Mouse (Mus musculus): ENCODE results near the gene Timm8b.
"Not testable (repeated sequence)": the region's sequence is repeated elsewhere in the genome, so short reads cannot be mapped to it uniquely, and the experiment has no call there.

Gene Timm8b

DNA sequence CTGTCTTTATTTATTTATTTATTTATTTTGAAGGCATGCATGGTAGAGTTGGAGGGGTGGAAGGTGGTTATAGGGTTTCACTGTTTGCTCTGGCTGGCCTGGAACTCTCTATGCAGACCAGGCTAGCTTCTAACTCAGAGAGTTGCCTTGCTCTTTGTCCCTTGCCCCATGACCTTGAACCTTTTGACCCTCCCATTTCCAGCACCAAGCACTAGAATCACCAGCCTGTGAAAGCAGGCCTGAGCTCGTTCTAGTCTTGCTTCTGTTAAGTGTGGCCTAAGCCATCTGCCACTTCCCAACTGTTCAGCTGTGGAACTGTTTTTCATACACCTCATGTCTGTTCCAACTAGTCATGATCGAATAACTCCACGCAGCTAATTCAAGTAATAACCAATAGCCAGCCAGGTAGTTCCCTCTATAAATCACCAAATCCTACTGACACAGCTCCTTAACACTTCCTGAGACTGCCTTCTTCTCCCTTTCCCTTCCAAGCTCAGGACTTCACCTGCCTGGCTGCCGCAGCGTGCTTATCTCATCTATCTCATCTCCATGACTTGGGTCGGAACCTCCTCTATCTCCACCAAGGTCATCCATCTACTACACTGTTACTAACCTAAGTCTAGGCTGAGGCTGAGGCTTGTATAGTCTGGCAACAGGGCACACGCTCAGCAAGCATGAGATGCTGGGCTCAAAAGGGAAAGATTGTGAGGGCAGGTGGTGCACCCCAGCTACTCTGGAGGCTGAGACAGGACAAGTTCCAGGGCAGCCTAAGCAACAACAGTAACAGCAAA, 1.5 kb upstream of the Timm8b start:
- DNase-seq (ENCODE audit: low spot score in 2 of 2): no peak

DNA sequence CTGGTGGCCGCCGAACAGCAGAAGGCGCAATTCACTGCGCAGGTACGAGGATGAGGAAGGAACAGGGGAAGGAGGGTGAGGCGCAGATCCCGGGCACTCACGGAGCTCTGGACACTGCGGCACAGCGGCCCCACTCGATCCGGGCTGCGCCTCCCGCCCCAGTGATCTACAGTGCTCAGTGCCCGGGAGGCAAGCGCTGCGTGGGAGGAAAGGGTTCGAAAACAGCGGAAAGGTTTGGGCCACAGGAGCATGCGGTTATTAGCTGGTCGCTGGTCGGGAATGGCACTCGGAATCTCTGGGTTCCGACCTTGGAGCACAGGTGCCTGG, 251 bp downstream of the Timm8b start:
- no peak for DNase-seq (ENCODE audit: low spot score in 2 of 2)

DNA sequence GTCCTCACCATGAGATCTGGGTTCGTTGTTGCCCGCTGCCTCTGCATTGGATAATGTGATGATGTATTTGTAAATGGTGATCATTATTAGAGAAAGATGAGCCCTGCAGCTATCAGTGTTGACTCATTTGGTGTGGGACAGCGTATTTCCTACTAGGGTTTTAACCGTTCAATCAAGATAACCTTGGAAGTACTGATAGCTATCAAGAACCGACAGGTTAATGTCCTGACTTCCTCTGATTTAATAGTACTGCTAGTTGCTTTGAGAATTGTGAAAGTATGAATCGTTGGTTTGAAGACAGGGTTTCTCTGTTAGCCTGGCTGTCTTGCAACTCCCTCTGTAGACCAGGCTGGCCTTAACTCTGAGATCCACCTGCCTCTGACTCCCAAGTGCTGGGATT, 628 bp downstream of the Timm8b start:
- no peak for DNase-seq (ENCODE audit: low spot score in 2 of 2)

DNA sequence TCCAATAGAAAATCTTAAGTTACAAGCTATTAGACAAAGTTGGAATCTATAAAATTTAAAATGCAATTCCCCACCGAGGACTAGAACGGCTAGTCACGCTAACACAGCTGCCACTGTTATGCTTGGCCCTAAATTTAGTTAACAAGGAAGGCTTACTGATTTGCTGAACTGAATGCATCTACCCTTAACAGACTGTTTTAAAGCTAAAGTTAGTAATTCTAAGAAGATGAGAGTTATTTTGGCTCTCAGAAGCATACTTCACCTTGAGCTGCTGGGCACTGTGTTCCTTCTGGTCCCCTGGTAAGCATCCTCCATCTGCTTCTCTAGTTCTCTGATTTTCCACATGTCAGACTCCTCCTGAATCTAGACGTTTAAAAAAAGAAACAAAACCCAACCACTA, 8.4 kb downstream of the Timm8b start:
- DNase-seq (ENCODE audit: low spot score in 2 of 2): no peak

DNA sequence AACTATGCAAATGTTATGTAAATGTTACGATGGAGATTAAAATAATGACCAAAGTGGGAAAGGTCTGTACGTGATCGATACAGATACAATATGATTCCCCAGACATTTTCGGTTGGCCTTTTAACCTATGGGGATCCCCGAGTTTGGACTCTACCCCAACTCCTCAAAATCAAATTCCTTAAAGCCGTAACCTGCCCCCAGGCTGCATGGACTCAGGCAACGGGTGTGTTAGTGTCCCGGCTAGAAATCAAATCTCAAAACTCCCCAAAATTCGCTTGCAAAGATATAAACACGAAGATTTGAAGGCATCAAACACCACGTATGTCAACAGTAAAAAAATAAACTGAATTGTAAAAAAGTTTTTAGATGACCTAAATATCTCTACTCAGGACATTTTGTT, 12.5 kb downstream of the Timm8b start:
- no peak for DNase-seq (ENCODE audit: low spot score in 2 of 2)

DNA sequence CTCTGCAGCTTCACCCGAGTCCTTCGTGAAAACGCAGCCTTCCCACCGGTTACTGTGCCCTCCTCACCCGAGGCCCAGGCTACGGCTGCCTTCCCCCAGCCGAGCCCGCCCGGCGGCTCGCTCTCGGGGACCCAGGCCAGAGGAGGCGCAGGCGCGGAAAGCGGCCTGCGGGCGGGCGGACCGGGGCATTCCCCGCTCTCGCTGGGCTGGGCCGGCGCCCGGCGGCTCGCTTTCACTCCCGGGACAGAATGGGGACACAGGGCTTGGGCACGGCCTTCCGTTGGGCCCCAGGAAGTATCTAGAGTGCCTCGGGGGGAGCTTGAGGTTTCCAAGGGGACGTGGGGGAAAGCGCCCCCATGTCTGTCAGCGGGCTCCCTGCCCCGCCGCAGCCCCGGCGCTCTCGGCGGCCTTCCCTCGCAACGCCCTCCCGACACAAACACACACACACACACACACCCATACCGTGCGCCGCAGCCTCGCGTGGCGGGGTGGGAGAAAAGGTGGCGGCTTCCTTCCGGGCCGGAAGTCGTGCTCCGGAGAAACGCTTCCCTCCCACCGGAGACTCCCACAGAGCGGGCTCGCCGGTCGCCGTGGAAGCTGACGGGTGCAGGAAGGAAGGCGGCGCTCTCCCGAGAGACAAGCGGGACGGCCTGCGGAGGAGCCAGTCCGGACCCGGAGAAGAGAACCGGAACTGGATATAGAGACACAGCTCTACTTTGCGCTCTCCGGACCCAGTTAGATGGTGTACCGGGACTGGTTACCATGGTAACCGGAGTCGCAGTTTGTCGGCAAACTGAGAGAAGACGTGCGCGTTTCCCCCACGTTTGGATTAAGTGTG, 13.3 kb downstream of the Timm8b start, which contains the start of the genes Pih1d2 and Nkapd1:
Gene Pih1d2, plus strand, starts transcription at position 556 of the 838 bp plus-strand sequence.
Gene Nkapd1, minus strand, starts transcription at position 699 of the 838 bp plus-strand sequence.
- DNase-seq (ENCODE audit: low spot score in 2 of 2): peak; percentile 88 to 90

DNA sequence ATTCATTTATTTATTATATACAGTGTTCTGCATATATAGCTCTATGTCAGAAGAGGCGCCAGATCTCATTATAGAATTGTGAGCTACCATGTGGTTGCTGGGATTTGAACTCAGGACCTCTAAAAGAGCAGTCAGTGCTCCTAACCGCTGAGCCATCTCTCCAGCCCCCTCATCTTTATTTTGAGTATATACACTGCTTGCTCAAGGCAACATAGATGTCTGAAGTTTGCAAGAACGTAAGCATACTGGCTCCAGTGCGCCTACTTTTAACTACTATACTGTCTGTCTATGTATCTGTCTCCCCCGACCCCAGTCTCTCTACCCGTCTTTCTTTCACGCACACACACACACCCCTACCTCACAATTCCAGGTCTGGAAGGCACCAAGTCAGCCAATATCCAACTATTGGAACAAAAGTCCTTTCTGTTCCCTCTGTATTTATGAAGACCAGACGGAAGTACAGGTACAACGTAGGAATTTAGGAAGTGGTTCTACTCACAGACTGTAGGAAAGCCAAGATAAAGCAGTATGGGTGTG, 14.2 kb downstream of the Timm8b start:
- no peak for DNase-seq (ENCODE audit: low spot score in 2 of 2)

DNA sequence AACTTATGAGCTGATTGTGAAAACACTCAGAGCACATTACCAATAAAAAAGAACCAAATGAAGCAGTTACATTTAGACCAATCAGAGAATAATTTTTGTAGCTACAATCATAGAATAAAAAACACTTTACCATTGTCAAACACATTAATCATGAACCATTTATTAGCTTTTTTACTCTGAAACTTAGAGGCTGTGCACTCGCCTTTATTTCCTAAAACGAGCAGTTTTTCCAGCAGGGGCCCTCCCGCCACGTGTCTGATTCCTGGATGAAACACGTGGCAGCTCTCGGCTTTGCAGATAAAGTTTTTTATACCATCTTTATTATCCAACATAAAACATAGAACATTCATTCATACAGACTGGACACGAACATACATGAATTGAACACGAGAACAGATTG, 27.2 kb downstream of the Timm8b start:
- not testable (repeated sequence) for DNase-seq (ENCODE audit: low spot score in 2 of 2)

DNA sequence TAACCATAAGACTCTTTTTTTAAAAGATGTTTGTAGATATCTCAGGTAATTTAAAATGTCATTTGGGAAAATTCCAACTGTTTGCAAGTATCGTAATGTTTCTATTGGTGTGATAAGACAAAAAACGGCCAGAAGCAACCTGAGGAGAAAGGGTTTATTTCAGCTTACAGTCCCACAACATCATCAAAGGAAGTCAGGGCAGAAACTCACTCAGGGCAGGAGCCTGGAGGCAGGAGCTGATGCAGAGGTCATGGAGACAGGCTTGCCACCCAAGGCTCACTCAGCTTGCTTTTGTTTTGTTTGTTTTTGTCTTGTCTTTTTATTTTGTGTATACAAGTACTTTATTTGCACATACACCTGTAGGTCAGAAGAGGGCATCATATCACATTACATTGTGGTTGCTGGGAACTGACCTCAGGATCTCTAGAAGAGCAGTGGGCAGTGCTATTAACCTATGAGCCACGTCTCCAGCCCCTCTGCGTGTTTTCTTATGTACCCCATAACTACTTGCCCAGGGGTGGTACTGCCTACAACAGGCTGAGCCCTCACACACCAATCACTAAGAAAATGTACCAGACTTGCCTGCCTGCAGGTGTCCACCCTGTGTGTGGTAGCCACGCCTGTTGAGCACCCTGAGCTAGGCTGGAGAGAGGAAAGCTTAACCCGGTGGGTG, 28.4 kb downstream of the Timm8b start:
- no peak for DNase-seq (ENCODE audit: low spot score in 2 of 2)

DNA sequence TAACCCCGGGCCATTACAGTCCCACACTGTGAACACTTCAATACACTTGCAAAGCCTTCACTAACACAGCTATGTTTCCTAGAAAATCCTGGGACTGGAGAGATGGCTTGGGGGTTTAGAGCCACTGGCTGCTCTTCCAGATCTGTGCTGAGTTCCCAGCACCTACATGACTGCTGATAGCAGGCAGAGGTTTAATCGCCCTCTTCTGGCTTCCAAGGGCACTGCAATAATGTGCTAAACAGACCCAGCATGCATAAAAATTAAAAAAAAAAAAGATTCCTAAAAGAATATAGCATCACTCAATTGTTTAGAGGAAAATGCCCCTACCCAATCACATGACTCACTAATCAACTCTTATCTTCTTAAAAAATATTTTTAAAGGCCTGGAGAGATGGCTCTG, 29.3 kb downstream of the Timm8b start:
- DNase-seq (ENCODE audit: low spot score in 2 of 2): peak in 1 of 2 experiments; percentile 32

DNA sequence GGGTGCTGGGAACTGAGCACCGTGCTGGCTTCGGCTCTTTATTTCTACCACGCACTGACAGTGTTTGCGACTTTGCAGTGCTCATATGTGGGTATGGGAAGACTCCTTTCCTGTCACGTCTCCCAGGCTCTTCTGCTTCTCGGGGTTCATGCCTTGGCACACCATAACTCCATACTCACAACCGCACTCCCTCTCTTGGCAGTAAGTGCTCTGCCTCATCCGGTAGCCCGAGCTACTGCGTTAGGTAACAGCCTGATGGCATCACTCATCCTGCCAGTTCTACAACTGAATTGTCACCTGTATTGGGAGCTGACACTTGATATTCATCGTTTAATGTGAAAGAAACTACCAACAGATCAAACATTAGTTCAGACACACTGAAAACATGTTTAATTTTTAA, 30.6 kb downstream of the Timm8b start:
- no peak for DNase-seq (ENCODE audit: low spot score in 2 of 2)

DNA sequence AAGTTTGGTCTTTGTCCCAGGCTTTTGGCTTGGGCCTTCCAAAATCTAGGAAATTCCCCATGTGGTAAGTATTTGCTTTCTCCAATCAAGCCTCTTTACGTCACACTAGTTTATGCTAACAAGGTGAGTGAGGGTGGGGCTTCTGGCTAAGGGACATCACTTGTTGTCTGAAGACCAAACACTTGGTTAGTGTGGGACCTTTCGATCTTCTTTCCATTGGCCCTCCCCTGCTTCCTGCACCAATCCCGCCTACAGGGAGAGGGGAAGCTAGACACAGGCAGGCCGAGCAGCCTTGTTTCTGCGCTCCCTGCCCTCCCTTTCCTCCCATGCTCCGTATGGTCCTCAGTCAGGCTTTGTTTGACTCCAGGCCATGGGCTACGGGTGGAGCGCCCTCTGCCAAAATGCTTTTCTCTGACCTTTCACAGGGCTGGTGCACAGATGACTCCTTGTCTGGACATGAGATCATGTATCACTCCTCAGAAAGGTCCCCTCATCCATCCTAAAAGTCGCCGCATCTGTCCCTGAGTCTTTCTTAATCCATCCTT, 43.2 kb downstream of the Timm8b start:
- no peak for DNase-seq (ENCODE audit: low spot score in 2 of 2)

DNA sequence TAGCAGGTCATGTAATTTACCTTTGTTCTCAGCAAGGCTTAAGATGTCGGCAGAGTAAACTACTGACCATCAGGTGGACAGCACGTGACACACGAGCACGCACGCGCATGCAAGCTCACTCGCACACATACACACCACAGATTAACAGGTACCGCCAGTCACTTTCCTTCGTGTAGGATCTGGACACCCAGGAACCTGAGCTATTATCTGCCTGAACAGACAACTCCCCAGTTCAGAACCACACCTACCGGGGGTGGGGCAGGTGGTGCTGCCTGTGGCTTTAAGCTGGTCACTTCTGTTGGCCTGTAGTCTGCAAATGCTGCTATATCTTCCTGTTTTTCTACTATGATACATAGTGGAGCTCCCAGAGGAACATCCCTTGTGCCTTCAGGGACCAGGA, 46.8 kb downstream of the Timm8b start:
- DNase-seq (ENCODE audit: low spot score in 2 of 2): peak in 1 of 2 experiments; percentile 25

Data from spleen, postnatal 10 days (tissue).